Mouse (Mus musculus): Measurements from ENCODE around the gene Ece1.

DNA sequence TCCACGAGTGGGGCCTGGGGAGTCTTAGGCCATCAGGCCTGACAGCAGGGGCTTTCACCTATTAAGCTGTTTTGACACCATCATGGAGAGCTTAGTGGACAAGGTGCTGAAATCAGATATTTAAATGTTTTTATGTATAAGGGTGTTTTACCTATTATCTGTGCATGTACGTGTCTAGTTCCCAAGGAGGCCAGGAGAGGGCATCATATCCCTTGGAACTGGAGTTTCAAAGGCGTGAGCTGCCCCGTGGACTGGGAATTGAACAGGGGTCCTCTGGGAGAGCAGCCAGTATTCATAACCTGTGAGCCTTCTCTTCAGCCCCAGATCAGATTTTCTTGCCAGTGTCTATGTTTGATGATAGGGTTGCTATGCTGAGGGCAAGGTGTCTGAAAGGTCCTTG, 128.4 kb downstream of the Ece1 start:
- TF ChIP-seq CTCF (IDR thresholded peaks at IDR 0.05) (peak; percentile 23), POLR2A (IDR thresholded peaks at IDR 0.05; ENCODE audit: insufficient read depth, low read depth, low read length) (no peak), EP300 (IDR thresholded peaks at IDR 0.05; ENCODE audit: insufficient read depth, low read depth, low read length) (no peak)
